Mouse (Mus musculus) gastrocnemius, adult 18-20 months (tissue): Measurements from ENCODE around the gene Fam24a. TPM values are rescaled to one million over a fixed set of nuclear protein-coding genes. Genes with fewer than 3 reads are reported as not detected.

Source experiments
- total RNA-seq, 2 experiments: library from RNA; stranded (reverse); gene quantifications; 2 replicates each; pipeline ENCODE4 v1.2.3; 2021

Fam24a gene
- total RNA-seq, 2 experiments from 2014 or later: not detected

Other genes starting within 250 kb of the Fam24a start
- gene 4933402N03Rik, start 187.6 kb upstream of the Fam24a start, total RNA-seq: not detected
- gene 5430419D17Rik, start 159.5 kb upstream of the Fam24a start, total RNA-seq: not detected
- gene Cuzd1, start 11.6 kb upstream of the Fam24a start, total RNA-seq: under 1 TPM; 0.81 to 0.91 TPM
- not detected for gene Fam24b, start 4.3 kb upstream of the Fam24a start, total RNA-seq
- gene 2310057M21Rik, start 28.9 kb downstream of the Fam24a start, total RNA-seq: 10 to 100 TPM; 18.6 to 31.3 TPM
- 10 to 100 TPM; 37.8 to 43.5 TPM for gene Pstk, start 37.3 kb downstream of the Fam24a start, total RNA-seq
- gene Ikzf5, start 76.7 kb downstream of the Fam24a start, total RNA-seq: 10 to 100 TPM; 31.8 to 33.3 TPM
- 100 to 1,000 TPM; 158 to 191 TPM for gene Acadsb, start 76.7 kb downstream of the Fam24a start, total RNA-seq
- not detected for gene Hmx3, start 209.0 kb downstream of the Fam24a start, total RNA-seq
- gene Hmx2, start 214.9 kb downstream of the Fam24a start, total RNA-seq: not detected
- 10 to 100 TPM; 28.1 to 33.7 TPM for gene Bub3, start 226.4 kb downstream of the Fam24a start, total RNA-seq